Mouse (Mus musculus): Measurements from ENCODE around the gene Timm9. TPM values are rescaled to one million over a fixed set of nuclear protein-coding genes. Genes with fewer than 3 reads are reported as not detected.

Gene Timm9
- 78.2 and 90.4 TPM in 2 replicates for polyA plus RNA-seq (2015; fragmentation: Nextera tagmentation; extraction: Ambion mirVana)

GRCm38 (mm10) chr12:71136130-71136973, at the start of gene Timm9, which contains the start of gene 2700049A03Rik:
Gene Timm9, minus strand, starts transcription at chr12:71136684.
Gene 2700049A03Rik, plus strand, starts transcription at chr12:71136848.

GRCm38 (mm10) chr12:71111331-71111730, 25.2 kb downstream of the Timm9 start, which contains the start of gene Tomm20l:
Gene Tomm20l, plus strand, starts transcription at chr12:71111428.

Other genes starting within 250 kb of the Timm9 start
- gene Actr10, start 198.8 kb downstream of the Timm9 start, polyA plus RNA-seq (2015; fragmentation: Nextera tagmentation; extraction: Ambion mirVana): 225 and 291 TPM in 2 replicates
- gene Psma3, start 162.1 kb downstream of the Timm9 start, polyA plus RNA-seq (2015; fragmentation: Nextera tagmentation; extraction: Ambion mirVana): 777 and 1,091 TPM in 2 replicates
- gene Arid4a, start 120.7 kb downstream of the Timm9 start, polyA plus RNA-seq (2015; fragmentation: Nextera tagmentation; extraction: Ambion mirVana): 25.4 and 28.6 TPM in 2 replicates
- gene Tomm20l, start 25.3 kb downstream of the Timm9 start, polyA plus RNA-seq (2015; fragmentation: Nextera tagmentation; extraction: Ambion mirVana): 3.1 and 7.5 TPM in 2 replicates
- gene 2700049A03Rik, start 164 bp upstream of the Timm9 start, polyA plus RNA-seq (2015; fragmentation: Nextera tagmentation; extraction: Ambion mirVana): 5.5 and 12.9 TPM in 2 replicates
- gene Dact1, start 173.2 kb upstream of the Timm9 start, polyA plus RNA-seq (2015; fragmentation: Nextera tagmentation; extraction: Ambion mirVana): 11.6 and 14.5 TPM in 2 replicates

All from adrenal gland, postnatal 0 days (tissue).